Mouse (Mus musculus) limb, embryonic 12.5 days (tissue): ENCODE measurements around the gene Cstb. TPM values are rescaled to one million over a fixed set of nuclear protein-coding genes. Genes with fewer than 3 reads are reported as not detected.

Source experiments
- ATAC-seq: fragments of 200-750 bp; cut with Nextera tagmentation; 2 replicates; pipeline ENCODE4 v1.8.0; 2017; ENCODE audit warnings: low read depth, moderate TSS enrichment; ENCODE audit not compliant: insufficient number of reproducible peaks, insufficient read depth, low FRiP score, low TSS enrichment
- H3K27ac ChIP-seq: fragments of 300-500 bp; sonication (generic); 2 replicates; pipeline ENCODE4 v1.5.1; 2016; ENCODE audit warnings: mild to moderate bottlenecking, moderate library complexity
- H3K27me3 ChIP-seq: fragments of 300-500 bp; sonication (generic); 2 replicates; pipeline ENCODE4 v1.6.1; 2016; ENCODE audit warnings: mild to moderate bottlenecking, moderate library complexity
- H3K36me3 ChIP-seq: fragments of 300-500 bp; sonication (generic); 2 replicates; pipeline ENCODE4 v1.6.1; 2016; ENCODE audit warnings: mild to moderate bottlenecking, moderate library complexity
- H3K4me1 ChIP-seq: fragments of 300-500 bp; sonication (generic); replicated peaks from 2 replicates; pipeline ENCODE4 v1.6.1; 2016
- H3K4me2 ChIP-seq: fragments of 300-500 bp; sonication (generic); 2 replicates; pipeline ENCODE4 v1.6.1; 2016; ENCODE audit warnings: mild to moderate bottlenecking, moderate library complexity
- H3K4me3 ChIP-seq: fragments of 300-500 bp; sonication (generic); replicated peaks from 2 replicates; pipeline ENCODE4 v1.5.1; 2016; ENCODE audit warnings: mild to moderate bottlenecking
- H3K9ac ChIP-seq: fragments of 300-500 bp; sonication (generic); replicated peaks from 2 replicates; pipeline ENCODE4 v1.6.1; 2016; ENCODE audit warnings: mild to moderate bottlenecking, moderate library complexity
- H3K9me3 ChIP-seq: fragments of 300-500 bp; sonication (generic); 2 replicates; pipeline ENCODE4 v1.6.1; 2016; ENCODE audit warnings: mild to moderate bottlenecking, moderate library complexity
- WGBS: fragments of 180-500 bp; shearing (Covaris S2); methylation state at CpG from one replicate; pipeline ENCODE4 v1.1.7; 2016; 5-methylcytosine and 5-hydroxymethylcytosine counted together
- polyA plus RNA-seq: library from polyadenylated mRNA; unstranded; fragments of >200 nt; fragmentation: Nextera tagmentation; extraction: Ambion mirVana; gene quantifications from 2 replicates; pipeline ENCODE4 v1.2.1, GENCODE M21; 2016

The Cstb gene
- polyA plus RNA-seq, 1 experiment from 2014 or later = 204 TPM

DNA sequence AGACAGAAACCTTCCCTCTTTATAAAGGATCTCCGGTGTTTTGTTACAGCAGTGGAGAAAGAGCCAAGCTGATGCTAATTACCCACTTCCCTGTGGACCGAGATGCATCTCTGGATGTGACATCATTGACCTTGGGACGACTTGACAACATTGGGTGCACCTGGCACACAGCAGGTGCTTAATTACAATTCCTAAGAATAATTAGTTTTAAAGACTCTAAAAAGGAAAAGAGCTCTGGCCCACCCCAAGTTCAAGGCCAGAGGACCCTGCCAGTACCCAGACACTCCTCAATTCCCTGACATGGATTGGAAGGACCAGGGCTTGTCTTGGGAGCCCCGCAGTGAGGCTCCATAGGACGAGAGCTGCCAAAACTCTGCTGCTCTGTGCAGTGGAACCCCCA is 16.1 kb downstream of the Cstb start:
- no peak overlapping the region for H3K4me3 ChIP-seq
- ATAC-seq = no peak
- H3K9me3 ChIP-seq = no peaks in the 10 kb centered on the region
- H3K27ac ChIP-seq = no peak overlapping the region
- 80% methylated on average over 5 of the region's 5 CpGs for WGBS
- peaks cover 51% of the 10 kb centered on the region for H3K36me3 ChIP-seq
- H3K27me3 ChIP-seq = no peaks in the 10 kb centered on the region
- no peak overlapping the region for H3K4me2 ChIP-seq
- H3K9ac ChIP-seq = no peak overlapping the region
- H3K4me1 ChIP-seq = no peaks in the 10 kb centered on the region

DNA sequence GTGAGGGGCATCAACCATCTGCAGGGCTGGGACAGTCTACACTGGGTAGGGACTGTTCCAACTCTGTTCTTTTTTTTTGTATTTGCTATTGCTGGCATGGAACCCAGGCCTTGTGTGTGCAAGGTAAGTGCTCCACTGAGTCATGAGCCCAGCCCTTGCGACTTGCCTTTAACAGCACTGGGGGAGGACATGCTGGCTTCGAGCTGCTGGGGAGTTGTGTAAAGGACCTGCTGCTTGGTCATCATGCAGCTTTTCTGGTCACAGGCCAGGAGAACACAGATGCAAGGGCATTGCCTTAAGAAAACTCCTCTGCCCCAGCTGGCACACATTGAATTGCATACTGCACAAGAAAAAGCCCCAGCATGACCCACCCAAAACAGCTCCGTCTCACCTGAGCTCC is 16.8 kb downstream of the Cstb start:
- 96% methylated on average over 3 of the region's 3 CpGs for WGBS
- peaks cover 58% of the 10 kb centered on the region for H3K36me3 ChIP-seq

DNA sequence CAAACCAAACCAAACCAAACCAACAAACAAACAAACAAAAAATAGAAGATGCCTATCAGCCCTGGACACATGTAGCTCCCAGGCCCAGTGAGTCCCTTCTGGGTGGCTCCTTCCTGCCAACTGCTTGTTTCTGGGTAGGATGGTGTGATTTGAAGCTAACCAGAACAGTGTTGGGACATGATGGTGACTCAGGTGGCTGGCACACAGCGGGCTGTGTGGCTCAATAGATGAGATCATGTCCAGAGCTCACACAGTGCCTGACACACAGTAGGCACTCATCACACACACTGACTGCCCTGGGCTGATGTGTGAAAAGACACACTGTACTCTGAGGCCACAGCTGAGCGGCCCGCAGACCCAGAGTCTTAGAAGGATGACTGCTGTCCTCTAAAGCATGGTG is 20.7 kb downstream of the Cstb start:
- H3K9ac ChIP-seq = no peak overlapping the region
- no peak overlapping the region for H3K4me3 ChIP-seq
- H3K27ac ChIP-seq = no peak overlapping the region
- H3K9me3 ChIP-seq = no peaks in the 10 kb centered on the region
- peaks cover 78% of the 10 kb centered on the region for H3K36me3 ChIP-seq
- no peak overlapping the region for H3K4me2 ChIP-seq
- no peaks in the 10 kb centered on the region for H3K27me3 ChIP-seq
- no peaks in the 10 kb centered on the region for H3K4me1 ChIP-seq
- no peak for ATAC-seq
- 87% methylated on average over 3 of the region's 3 CpGs for WGBS

More for the DNA sequence above, 16.8 kb downstream of the Cstb start:
- Histone ChIP-seq H3K4me1 (no peaks in the 10 kb centered on the region), H3K4me3 (no peak overlapping the region), H3K9me3 (no peaks in the 10 kb centered on the region), H3K27ac (no peak overlapping the region), H3K27me3 (no peaks in the 10 kb centered on the region), H3K4me2 (no peak overlapping the region), H3K9ac (no peak overlapping the region)
- ATAC-seq = no peak

DNA sequence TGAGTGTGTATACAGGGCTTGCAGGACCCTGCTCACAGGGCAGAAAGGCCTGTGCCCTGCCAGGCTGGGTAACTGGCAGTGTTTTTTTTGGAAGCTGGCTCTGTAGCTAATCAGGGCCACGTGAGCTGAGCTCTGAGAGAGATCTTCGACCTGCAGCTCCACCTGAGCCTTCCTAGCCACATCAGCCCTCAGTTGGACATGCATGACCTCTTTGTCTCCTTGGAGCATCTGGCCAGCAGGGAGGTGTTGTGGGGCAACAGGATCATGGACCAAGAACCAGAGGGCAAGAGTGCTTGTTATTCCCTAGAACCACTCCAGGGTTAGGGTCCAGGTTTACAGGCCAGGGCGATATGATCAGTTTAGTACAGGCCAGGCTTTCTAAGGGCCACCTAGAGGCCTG is 21.9 kb downstream of the Cstb start:
- 84% methylated on average over 3 of the region's 3 CpGs for WGBS
- no peak for ATAC-seq
- H3K36me3 ChIP-seq = peaks cover 67% of the 10 kb centered on the region

DNA sequence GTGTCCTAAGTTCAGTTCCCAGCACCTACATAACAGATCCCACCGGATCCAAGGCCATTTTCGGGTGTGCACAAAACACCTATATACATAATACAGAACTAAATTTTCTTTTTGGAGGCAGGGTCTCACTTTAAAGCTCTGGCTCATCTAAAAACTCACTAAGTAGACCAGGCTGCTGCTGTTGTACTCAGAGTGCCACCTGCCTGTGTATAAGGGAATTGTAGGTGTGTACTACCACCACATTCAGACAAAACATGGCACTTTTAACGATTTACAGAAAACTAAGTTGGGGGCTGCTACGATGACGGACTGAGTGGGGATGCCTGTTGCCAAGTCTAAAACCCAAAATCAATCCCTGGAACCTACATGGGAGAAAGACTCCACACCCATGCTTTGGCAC is 25.3 kb downstream of the Cstb start:
- Histone ChIP-seq H3K36me3 (peaks cover 43% of the 10 kb centered on the region), H3K4me2 (no peak overlapping the region), H3K27me3 (no peaks in the 10 kb centered on the region), H3K9me3 (no peaks in the 10 kb centered on the region), H3K27ac (no peak overlapping the region), H3K4me3 (no peak overlapping the region), H3K9ac (no peak overlapping the region), H3K4me1 (peaks cover 14% of the 10 kb centered on the region)
- no peak for ATAC-seq
- WGBS = 85% methylated on average over 5 of the region's 5 CpGs

More for the DNA sequence above, 21.9 kb downstream of the Cstb start:
- Histone ChIP-seq H3K4me1 (no peaks in the 10 kb centered on the region), H3K4me2 (no peak overlapping the region), H3K4me3 (no peak overlapping the region), H3K9ac (no peak overlapping the region), H3K9me3 (no peaks in the 10 kb centered on the region), H3K27me3 (no peaks in the 10 kb centered on the region), H3K27ac (no peak overlapping the region)

DNA sequence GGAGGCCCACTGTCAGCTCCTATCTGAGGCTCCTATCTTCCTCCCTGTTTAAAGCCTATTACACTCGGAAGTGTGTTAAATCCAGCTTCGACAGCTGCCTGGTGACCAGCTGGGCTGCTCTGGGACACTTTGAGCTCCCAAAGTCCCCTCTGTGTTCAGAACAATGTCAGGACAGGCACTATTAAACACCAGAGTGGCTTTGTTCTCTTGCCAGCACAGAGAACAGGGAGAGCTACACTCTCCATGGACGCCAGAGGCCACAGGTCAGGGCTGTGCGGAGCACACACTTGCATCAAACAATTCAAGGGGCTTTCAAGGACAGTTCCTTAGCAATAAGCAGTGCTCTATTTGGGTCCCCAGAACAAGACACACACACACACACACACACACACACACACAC is 27.2 kb downstream of the Cstb start:
- Histone ChIP-seq H3K27ac (no peak overlapping the region), H3K4me2 (no peak overlapping the region), H3K4me1 (peaks cover 18% of the 10 kb centered on the region), H3K36me3 (peaks cover 27% of the 10 kb centered on the region), H3K4me3 (no peak overlapping the region), H3K27me3 (no peaks in the 10 kb centered on the region), H3K9me3 (no peaks in the 10 kb centered on the region), H3K9ac (no peak overlapping the region)
- ATAC-seq = no peak
- 54% methylated on average over 4 of the region's 4 CpGs for WGBS

DNA sequence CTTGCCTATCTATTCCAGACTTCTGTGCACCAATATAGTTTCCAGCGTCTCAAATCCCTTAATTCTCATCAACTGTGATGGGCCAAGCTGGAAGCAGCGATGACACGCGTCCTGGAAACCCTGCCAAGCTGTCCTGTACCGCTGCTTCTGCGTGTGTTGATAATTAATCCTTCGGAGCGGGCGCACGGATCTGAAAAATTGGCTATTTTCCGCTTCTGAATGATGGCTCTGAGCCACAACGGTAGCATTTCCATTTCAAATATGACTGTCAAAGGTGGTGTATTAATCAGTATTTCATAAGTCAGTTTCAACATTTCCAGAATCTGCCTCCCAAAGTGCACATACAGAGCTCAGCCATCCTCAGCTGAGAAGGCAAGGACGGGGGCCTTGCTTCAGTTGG is 31.2 kb downstream of the Cstb start:
- no peak overlapping the region for H3K27ac ChIP-seq
- 92% methylated on average over 13 of the region's 13 CpGs for WGBS

DNA sequence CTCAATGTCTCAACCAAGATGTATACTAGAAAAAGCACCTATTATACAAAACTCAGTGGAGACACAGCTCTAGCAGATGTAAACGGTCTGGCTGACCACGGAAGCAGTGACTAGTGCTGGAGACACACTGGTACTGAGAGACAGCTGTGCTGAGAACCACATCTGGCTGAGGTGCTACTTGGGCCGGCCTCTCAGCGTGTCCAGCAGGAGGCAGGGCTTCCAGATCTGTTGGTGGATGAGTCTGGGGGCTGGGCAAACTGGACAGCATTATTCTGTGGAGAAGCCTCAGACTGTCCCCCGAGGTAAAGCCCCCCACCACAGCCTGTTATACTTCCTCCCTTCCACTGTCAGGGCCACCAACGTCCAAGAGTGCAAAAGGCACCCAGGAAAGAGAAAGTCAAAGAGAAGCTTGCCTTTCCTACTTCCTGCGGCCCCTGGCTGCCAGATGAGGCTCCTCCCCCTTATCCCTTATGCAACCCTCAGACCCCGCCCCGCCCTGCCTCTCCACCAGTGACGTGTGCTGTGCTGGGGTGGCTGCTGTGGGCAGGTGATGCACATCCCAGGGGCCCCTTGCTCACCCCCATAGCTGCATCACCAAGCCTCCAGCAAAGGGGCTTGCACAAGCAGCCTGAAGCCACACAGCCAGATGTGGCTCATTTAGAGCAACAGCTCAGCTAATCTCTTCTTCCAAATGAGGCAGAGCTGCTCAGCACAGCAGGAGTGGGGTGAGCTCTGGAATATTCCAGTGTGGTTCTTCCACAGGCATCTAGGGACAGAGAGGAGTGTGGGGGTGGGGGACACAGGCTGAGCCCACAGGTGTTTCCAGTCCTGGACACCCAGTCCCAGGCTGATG is 32.3 kb downstream of the Cstb start:
- WGBS = 20% methylated on average over 10 of the region's 10 CpGs
- ATAC-seq = 0 out of 2 replicates have a peak, but pooled peaks have one; percentile 5
- H3K4me2 ChIP-seq = peak overlapping the region; percentile 19; the same call in 1 of the 2 replicates
- H3K4me1 ChIP-seq = peaks cover 43% of the 10 kb centered on the region
- H3K4me3 ChIP-seq = no peak overlapping the region
- H3K27ac ChIP-seq = peak overlapping the region; percentile 66; the same call in 1 of the 2 replicates
- no peaks in the 10 kb centered on the region for H3K9me3 ChIP-seq
- H3K27me3 ChIP-seq = no peaks in the 10 kb centered on the region
- H3K9ac ChIP-seq = no peak overlapping the region
- no peaks in the 10 kb centered on the region for H3K36me3 ChIP-seq

More for the DNA sequence above, 31.2 kb downstream of the Cstb start:
- Histone ChIP-seq H3K27me3 (no peaks in the 10 kb centered on the region), H3K9me3 (no peaks in the 10 kb centered on the region), H3K4me1 (peaks cover 43% of the 10 kb centered on the region), H3K36me3 (no peaks in the 10 kb centered on the region), H3K9ac (no peak overlapping the region), H3K4me2 (no peak overlapping the region), H3K4me3 (no peak overlapping the region)
- ATAC-seq = no peak

DNA sequence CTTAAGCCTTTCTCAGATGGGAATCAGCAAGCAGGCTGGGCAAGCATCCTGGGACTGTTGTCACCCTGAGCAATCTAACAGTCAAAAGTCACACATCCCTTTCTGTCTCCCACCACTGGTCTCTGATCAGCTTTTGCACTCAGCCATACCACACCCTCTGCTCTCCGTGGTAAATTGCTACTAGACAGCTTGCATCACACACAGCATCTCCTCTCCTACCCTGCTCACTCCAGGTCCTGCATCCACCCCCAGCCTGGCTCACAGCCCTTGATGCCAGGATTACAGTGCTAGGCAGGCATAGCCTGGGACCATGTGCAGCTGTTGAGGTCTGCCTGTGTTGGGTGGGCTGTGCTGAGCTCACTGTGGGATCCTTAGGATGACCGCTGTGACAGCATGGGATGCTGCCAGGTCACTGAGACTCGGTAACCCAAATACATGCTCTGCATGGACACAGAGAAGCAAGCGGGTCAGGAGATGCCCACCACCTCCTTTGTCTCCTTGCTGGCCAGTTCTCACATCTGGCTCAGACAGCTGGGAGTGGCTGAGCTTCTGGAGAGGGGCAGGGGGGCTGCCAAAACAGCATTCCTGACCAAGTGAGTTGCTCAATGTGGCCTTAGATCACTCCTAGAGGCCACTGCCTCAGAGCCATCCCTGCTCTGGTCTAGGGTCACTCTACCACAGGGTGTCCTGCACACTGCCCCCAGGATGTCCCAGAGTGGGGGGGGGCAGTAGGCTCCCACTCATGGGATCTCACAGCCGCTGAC is 33.1 kb downstream of the Cstb start:
- Histone ChIP-seq H3K9me3 (no peaks in the 10 kb centered on the region), H3K4me1 (peaks cover 45% of the 10 kb centered on the region), H3K36me3 (no peaks in the 10 kb centered on the region), H3K4me3 (no peak overlapping the region), H3K4me2 (no peak overlapping the region), H3K27ac (peak overlapping the region; percentile 66; the same call in 1 of the 2 replicates), H3K27me3 (peaks cover 6% of the 10 kb centered on the region; the same call in 1 of the 2 replicates), H3K9ac (no peak overlapping the region; the same call in 1 of the 2 replicates)
- 68% methylated on average over 5 of the region's 5 CpGs for WGBS
- ATAC-seq = 0 out of 2 replicates have a peak, but pooled peaks have one; percentile 43

DNA sequence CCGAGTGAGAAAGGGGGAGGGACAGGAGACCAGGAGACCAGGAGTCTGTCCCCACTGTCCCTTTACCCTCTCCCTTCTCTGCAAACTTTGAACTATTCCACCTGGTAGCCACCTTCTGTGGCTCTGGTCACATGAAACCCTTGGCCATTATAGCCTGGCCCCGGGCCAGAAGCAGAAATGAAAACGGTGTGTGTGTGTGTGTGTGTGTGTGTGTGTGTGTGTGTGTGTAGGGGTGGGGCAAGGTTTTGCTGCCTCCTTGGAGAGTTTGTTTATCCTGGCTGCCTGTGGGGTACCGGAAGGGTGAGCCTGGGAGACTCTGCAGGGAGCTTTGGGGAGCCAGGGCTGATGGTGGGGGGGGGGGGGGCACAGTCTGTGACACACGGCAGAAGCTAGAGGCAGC is 35.0 kb downstream of the Cstb start:
- 32% methylated on average over 5 of the region's 5 CpGs for WGBS
- no peaks in the 10 kb centered on the region for H3K9me3 ChIP-seq
- H3K27ac ChIP-seq = no peak overlapping the region
- H3K4me1 ChIP-seq = peaks cover 43% of the 10 kb centered on the region
- no peaks in the 10 kb centered on the region for H3K36me3 ChIP-seq
- H3K9ac ChIP-seq = no peak overlapping the region
- no peak overlapping the region for H3K4me2 ChIP-seq
- no peak overlapping the region for H3K4me3 ChIP-seq
- H3K27me3 ChIP-seq = peaks cover 6% of the 10 kb centered on the region; the same call in 1 of the 2 replicates
- ATAC-seq = no peak

DNA sequence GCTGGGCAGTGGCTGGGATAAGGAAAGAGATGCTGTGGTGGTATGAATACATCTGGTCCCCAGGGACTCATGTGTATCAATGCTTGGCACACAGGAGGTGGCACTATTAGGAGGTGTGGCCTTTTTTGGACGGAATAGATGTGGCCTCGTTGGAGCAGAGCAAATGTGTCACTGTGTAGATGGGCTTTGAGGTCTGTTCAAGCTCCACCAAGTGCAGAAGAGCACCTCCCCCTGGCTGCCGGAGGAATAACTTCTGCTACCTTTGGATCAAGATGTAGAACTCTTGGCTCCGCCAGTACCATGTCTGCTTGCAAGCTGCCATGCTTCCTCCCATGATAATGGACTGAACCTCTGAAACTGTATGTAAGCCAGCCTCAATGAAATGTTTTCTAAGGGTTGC is 36.3 kb downstream of the Cstb start:
- Histone ChIP-seq H3K4me3 (no peak overlapping the region), H3K27me3 (peaks cover 6% of the 10 kb centered on the region; the same call in 1 of the 2 replicates), H3K9me3 (no peaks in the 10 kb centered on the region), H3K4me1 (peaks cover 43% of the 10 kb centered on the region), H3K9ac (no peak overlapping the region), H3K27ac (no peak overlapping the region), H3K4me2 (no peak overlapping the region), H3K36me3 (no peaks in the 10 kb centered on the region)
- no peak for ATAC-seq
- 79% methylated on average over 4 of the region's 4 CpGs for WGBS
